Mouse (Mus musculus): Measurements from ENCODE around the gene Glb1l.

DNA sequence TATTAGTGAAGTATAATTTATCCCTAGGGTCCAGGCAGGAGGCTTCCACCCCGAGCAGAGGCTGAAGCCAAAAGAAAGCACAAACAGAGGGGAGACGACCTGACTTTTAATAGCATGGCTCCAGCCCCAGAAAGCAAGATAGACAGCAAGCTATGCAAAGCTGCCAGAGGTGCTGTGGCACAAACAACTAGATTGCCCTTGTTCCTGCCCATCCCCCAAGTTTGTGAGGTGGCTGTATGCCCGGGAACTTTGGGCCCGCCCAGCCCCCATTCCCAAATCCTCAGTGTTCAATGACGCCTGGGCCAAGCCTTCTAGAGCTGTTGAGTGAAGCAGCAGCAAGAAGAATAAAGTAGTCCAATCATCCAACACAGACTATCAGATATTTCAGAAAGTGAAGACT, 4.3 kb upstream of the Glb1l start:
- TF ChIP-seq CTCF (IDR thresholded peaks at IDR 0.05; ENCODE audit: low read depth, low read length) (no peak), POLR2AphosphoS5 (IDR thresholded peaks at IDR 0.05; ENCODE audit: insufficient replicate concordance, low read depth, low read length) (no peak), GATA1 (IDR thresholded peaks at IDR 0.05; ENCODE audit: borderline replicate concordance, low read length) (no peak), TAL1 (conservative IDR thresholded peaks at IDR 0.05; ENCODE audit: low read depth, low read length) (no peak)

Measured in G1E (cell line).